22 mouse cellular contexts compared by ENCODE assay signal in genomic region chr11:80845486-80845885, GRCm38 (mm10). TPM values are rescaled to one million over a fixed set of nuclear protein-coding genes. Genes with fewer than 3 reads are reported as not detected.
DNase-seq lines count a peak whose midpoint lies in the region; ATAC-seq and TF ChIP-seq lines count a peak whose summit lies in the region.
"Had no signal": no experiment of that assay in that cellular context is flagged by ENCODE, and none has a peak within 500 bp of the region (broad histone marks: within the 10 kb centered on the region; RNA-seq: fewer than 3 reads in every experiment).

No protein-coding gene starts in this region.

- no peak overlapping the region for H3K9ac ChIP-seq in lung, embryonic 14.5 days
- H3K9ac ChIP-seq in lung, postnatal 0 days (replicated peaks; ENCODE audit: low read depth): no peak overlapping the region
- H3K9ac ChIP-seq: embryonic facial prominence, embryonic 15.5 days; heart, embryonic 12.5 days; hindbrain, embryonic 15.5 days had no signal

- WGBS in lung, embryonic 14.5 days: 26% methylated on average over 7 of the region's 7 CpGs
- WGBS in lung, postnatal 0 days: 25% methylated on average over 7 of the region's 7 CpGs

- TF ChIP-seq EP300 in lung, postnatal 0 days (IDR thresholded peaks at IDR 0.05): no peak

- H3K27me3 ChIP-seq in lung, embryonic 14.5 days (ENCODE audit: insufficient read depth, low read length): no peaks in the 10 kb centered on the region
- H3K27me3 ChIP-seq in lung, postnatal 0 days (replicated peaks; ENCODE audit: insufficient read depth, low read length): no peaks in the 10 kb centered on the region
- H3K27me3 ChIP-seq: embryonic facial prominence, embryonic 15.5 days; hindbrain, embryonic 15.5 days had no signal

- no peaks in the 10 kb centered on the region for H3K9me3 ChIP-seq in lung, embryonic 14.5 days (ENCODE audit: low read depth, low read length)
- H3K9me3 ChIP-seq in lung, postnatal 0 days (ENCODE audit: low read length): no peaks in the 10 kb centered on the region
- H3K9me3 ChIP-seq: embryonic facial prominence, embryonic 15.5 days; forebrain, embryonic 10.5 days; heart, embryonic 12.5 days; hindbrain, embryonic 15.5 days had no signal

- DNase-seq in lung, embryonic 14.5 days: peak; percentile 97
- no peak for DNase-seq in lung, adult 18-20 months
- DNase-seq in forelimb bud, embryonic 11.5 days (ENCODE audit: low read depth, low spot score): peak; percentile 43
- peak; percentile 61 for DNase-seq in lung, postnatal 0 days (ENCODE audit: low spot score)
- DNase-seq in lung, postnatal 36 days: peak; percentile 42
- no peak for DNase-seq in liver
- no peak for DNase-seq in kidney, postnatal 36 days
- DNase-seq: adrenal gland, adult 2 months; adrenal gland, postnatal 25 days; cerebellum, adult 11 months; cerebellum, adult 9-11 months; cerebellum, postnatal 36 days; gastrocnemius, postnatal 14 days; heart, postnatal 36 days had no signal

- no peaks in the 10 kb centered on the region for H3K4me1 ChIP-seq in lung, embryonic 14.5 days (ENCODE audit: insufficient read depth)
- H3K4me1 ChIP-seq in lung, postnatal 0 days (ENCODE audit: insufficient read depth, low read depth, low read length): no peaks in the 10 kb centered on the region
- H3K4me1 ChIP-seq: embryonic facial prominence, embryonic 15.5 days; heart, embryonic 12.5 days; hindbrain, embryonic 15.5 days had no signal

- H3K4me2 ChIP-seq in lung, embryonic 14.5 days: no peak overlapping the region
- no peak overlapping the region for H3K4me2 ChIP-seq in lung, postnatal 0 days (replicated peaks; ENCODE audit: low read depth, low read length)
- H3K4me2 ChIP-seq: embryonic facial prominence, embryonic 15.5 days; heart, embryonic 12.5 days; hindbrain, embryonic 15.5 days had no signal

- peak; percentile 89 for ATAC-seq in lung, embryonic 14.5 days (ENCODE audit: insufficient read depth)
- peak; percentile 53 for ATAC-seq in lung, postnatal 0 days
- ATAC-seq: forebrain, embryonic 16.5 days had no signal

- TF ChIP-seq CTCF in lung, embryonic 14.5 days (IDR thresholded peaks at IDR 0.05; ENCODE audit: low read depth): no peak
- TF ChIP-seq CTCF in lung, postnatal 0 days (IDR thresholded peaks at IDR 0.05): no peak

- H3K4me3 ChIP-seq in lung, embryonic 14.5 days (ENCODE audit: low read depth, low read length): no peak overlapping the region
- H3K4me3 ChIP-seq in lung, postnatal 0 days (ENCODE audit: low read depth, low read length): no peak overlapping the region
- H3K4me3 ChIP-seq: embryonic facial prominence, embryonic 15.5 days; erythroblast, embryonic 14.5 days; forebrain, embryonic 10.5 days; heart, embryonic 12.5 days; hindbrain, embryonic 15.5 days had no signal

- H3K27ac ChIP-seq in lung, embryonic 14.5 days (ENCODE audit: low read depth): no peak overlapping the region
- no peak overlapping the region for H3K27ac ChIP-seq in lung, postnatal 0 days (ENCODE audit: low read length)
- H3K27ac ChIP-seq: embryonic facial prominence, embryonic 15.5 days; forebrain, embryonic 10.5 days; hindbrain, embryonic 15.5 days had no signal

- H3K36me3 ChIP-seq in lung, embryonic 14.5 days (ENCODE audit: insufficient read depth): no peaks in the 10 kb centered on the region
- H3K36me3 ChIP-seq in lung, postnatal 0 days (ENCODE audit: insufficient read depth, low read length): no peaks in the 10 kb centered on the region
- H3K36me3 ChIP-seq: embryonic facial prominence, embryonic 15.5 days; forebrain, embryonic 10.5 days; heart, embryonic 12.5 days; hindbrain, embryonic 15.5 days had no signal

RNA-seq across cellular contexts. Expression of gene Spaca3, which starts 12.7 kb away (rescaled TPM):
- not detected in 2 replicates for polyA plus RNA-seq in lung, embryonic 14.5 days (2014; fragmentation: Nextera tagmentation; extraction: Ambion mirVana)
- not detected in 2 replicates for polyA plus RNA-seq in lung, postnatal 0 days (2015; fragmentation: Nextera tagmentation; extraction: Ambion mirVana)
- polyA plus RNA-seq: adrenal gland, adult 2 months; embryonic facial prominence, embryonic 15.5 days; erythroblast, embryonic 14.5 days; forebrain, embryonic 10.5 days; forebrain, embryonic 16.5 days; heart, embryonic 12.5 days; heart, embryonic 16.5 days; hindbrain, embryonic 11.5 days; hindbrain, embryonic 15.5 days had no signal

RNA-seq across cellular contexts. Expression of gene Tmem98, which starts 35.5 kb away (rescaled TPM):
- 127 and 132 TPM in 2 replicates for polyA plus RNA-seq in lung, embryonic 14.5 days (2014; fragmentation: Nextera tagmentation; extraction: Ambion mirVana)
- polyA plus RNA-seq in lung, postnatal 0 days (2015; fragmentation: Nextera tagmentation; extraction: Ambion mirVana): 72.1 and 82.0 TPM in 2 replicates
- polyA plus RNA-seq: erythroblast, embryonic 14.5 days had no signal

Comparison
In these comparisons a context has a peak if more than half of its experiments do, and no peak if none do; other contexts are left out.
1. DNase-seq: peak in lung, embryonic 14.5 days (single experiment), forelimb bud, embryonic 11.5 days (single experiment), lung, postnatal 0 days (single experiment) and lung, postnatal 36 days (single experiment); none in lung, adult 18-20 months (0 of 2), liver (single experiment) and kidney, postnatal 36 days (0 of 2).